Mouse (Mus musculus) heart, postnatal 0 days (tissue): ENCODE results near the gene Skida1.

Experiments used
- CTCF ChIP-seq: IDR thresholded peaks from 2 replicates; pipeline ENCODE4 v1.5.1; 2016; ENCODE audit warnings: antibody characterized with exemption, control low read depth, low read depth
- EP300 ChIP-seq: IDR thresholded peaks from 2 replicates; pipeline ENCODE4 v1.6.1; 2016; ENCODE audit warnings: antibody characterized with exemption, low read depth

DNA sequence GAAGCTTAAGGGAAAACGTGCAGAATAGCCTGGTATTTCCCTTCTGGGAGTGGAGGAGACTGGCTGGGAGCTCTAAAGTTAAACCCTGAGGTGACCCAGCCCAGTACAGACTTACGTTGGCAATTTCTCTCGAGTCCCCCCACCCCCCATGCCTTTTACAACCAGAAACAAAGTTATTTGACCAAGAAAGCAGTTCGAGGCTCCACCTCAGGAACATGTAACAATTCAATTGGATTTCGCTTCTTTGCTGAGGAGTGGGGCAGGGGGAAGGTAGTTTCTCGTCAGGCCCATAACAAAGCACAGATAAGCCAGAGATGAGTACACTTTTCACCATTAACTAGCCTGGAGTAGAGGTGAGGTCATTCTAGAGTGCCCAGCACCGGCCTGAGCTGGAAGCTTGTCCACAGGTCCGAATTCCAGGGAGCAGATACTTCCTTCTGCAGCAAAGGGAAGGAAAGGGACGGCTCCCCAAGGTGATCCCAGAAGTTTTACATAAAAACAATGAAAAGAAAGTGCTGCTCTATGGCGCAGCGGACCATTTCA, 499 bp upstream of the Skida1 start:
- no peak for TF ChIP-seq EP300
- TF ChIP-seq CTCF: no peak
